Mouse (Mus musculus) embryonic fibroblast, embryonic 13.5 days (primary cell): ENCODE results near the gene 1190007I07Rik. TPM values are rescaled to one million over a fixed set of nuclear protein-coding genes. Genes with fewer than 3 reads are reported as not detected.

Source experiments
- H3K27ac ChIP-seq: 2 replicates; pipeline ENCODE4 v1.5.1; 2012; ENCODE audit warnings: low read length, control low read depth, inconsistent platforms; ENCODE audit not compliant: insufficient read depth
- H3K4me1 ChIP-seq: 2 replicates; pipeline ENCODE4 v1.6.1; 2011; ENCODE audit warnings: low read length; ENCODE audit not compliant: control insufficient read depth, insufficient read depth
- H3K4me3 ChIP-seq: 2 replicates; pipeline ENCODE4 v1.5.1; 2011; ENCODE audit warnings: mild to moderate bottlenecking, control low read depth, low read length; ENCODE audit not compliant: insufficient read depth
- CTCF ChIP-seq: IDR thresholded peaks from 2 replicates; pipeline ENCODE4 v1.5.1; 2011; ENCODE audit warnings: mild to moderate bottlenecking, control low read depth, low read length, moderate library complexity, borderline replicate concordance; ENCODE audit not compliant: insufficient read depth
- POLR2A ChIP-seq: IDR thresholded peaks from 2 replicates; pipeline ENCODE4 v1.6.1; 2011; ENCODE audit warnings: low read depth, mild to moderate bottlenecking, control low read depth, low read length, moderate library complexity
- polyA plus RNA-seq: library from polyadenylated mRNA; stranded (reverse); fragments of >200 nt; gene quantifications from 2 replicates; pipeline ENCODE4 v1.2.4, GENCODE M21; 2011; ENCODE audit warnings: low read depth; ENCODE audit not compliant: missing spikeins, insufficient read length

Gene 1190007I07Rik
- polyA plus RNA-seq, 1 experiment = 15.2 TPM

DNA sequence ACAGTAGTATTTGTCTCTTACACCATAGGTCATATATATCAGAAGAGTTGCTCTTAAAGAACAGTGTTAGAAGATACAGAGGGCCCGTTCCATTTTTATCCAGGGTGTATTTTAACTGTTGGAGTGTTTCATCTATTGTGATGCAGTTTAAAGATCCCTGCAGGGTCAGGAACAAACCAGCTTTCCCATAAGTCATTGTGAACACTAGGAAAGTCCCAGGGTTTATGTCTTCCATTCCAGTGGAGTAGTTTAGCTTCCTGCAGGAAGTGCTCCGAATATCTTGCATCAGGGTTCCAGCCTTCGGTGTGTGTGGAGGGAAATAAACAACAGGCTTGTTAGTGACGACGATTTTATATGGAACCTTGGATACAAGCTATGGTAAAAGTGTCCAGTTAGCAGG is 28.2 kb upstream of the 1190007I07Rik start:
- no peaks in the 10 kb centered on the region for H3K4me1 ChIP-seq
- TF ChIP-seq POLR2A = no peak
- no peak for TF ChIP-seq CTCF

DNA sequence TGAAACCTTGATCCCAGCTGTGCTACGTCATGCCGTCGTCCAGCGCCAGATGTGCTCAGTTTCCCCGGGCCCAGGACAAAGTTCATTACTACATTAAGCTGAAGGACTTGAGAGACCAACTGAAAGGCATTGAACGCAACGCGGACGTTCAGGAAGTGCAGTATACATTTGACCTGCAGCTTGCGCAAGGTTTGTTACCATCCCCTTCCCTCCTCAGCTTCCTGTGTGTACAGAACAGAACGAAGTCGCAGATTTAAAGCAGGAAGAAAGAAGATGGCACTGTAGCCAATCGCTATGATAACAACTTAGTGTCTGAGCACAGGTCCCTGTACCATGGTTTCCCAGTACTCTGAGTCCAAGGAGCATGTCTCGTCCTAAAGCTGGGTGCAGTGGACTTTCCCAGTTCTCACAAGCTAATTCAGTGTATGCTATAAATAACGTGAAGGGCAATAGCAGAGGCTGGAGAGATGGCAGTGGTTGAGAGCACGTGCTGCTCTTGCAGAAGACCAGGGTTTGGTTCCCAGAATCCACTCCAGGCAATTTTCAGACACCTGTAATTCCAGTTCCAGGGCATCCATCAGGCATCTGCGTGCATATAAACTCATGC is 24.3 kb upstream of the 1190007I07Rik start:
- no peak overlapping the region for H3K4me3 ChIP-seq
- no peaks in the 10 kb centered on the region for H3K4me1 ChIP-seq
- TF ChIP-seq POLR2A (no peak), CTCF (no peak)
- no peak overlapping the region for H3K27ac ChIP-seq

More for the DNA sequence above, 28.2 kb upstream of the 1190007I07Rik start:
- Histone ChIP-seq H3K4me3 (no peak overlapping the region), H3K27ac (no peak overlapping the region)

DNA sequence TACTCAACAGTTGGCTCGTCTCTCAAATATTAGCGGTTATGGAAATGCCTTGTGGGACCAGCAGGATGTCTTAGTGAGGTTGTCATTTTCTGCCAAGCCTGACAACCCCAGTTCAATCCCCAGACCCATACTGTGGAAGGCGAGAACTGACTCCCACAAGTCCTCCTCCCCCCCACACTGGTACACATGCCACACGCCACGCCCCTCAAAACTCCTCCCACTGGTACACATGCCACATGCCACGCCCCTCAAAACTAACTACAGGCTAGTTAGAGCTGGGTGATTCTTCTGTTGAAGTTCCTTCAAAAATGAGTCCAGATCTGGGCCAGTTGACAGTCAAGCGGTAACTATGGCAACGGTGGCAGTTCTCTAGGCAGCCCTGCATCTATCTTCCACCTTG is 23.1 kb upstream of the 1190007I07Rik start:
- H3K4me3 ChIP-seq = no peak overlapping the region
- TF ChIP-seq POLR2A (no peak), CTCF (no peak)
- no peak overlapping the region for H3K27ac ChIP-seq
- H3K4me1 ChIP-seq = no peaks in the 10 kb centered on the region

DNA sequence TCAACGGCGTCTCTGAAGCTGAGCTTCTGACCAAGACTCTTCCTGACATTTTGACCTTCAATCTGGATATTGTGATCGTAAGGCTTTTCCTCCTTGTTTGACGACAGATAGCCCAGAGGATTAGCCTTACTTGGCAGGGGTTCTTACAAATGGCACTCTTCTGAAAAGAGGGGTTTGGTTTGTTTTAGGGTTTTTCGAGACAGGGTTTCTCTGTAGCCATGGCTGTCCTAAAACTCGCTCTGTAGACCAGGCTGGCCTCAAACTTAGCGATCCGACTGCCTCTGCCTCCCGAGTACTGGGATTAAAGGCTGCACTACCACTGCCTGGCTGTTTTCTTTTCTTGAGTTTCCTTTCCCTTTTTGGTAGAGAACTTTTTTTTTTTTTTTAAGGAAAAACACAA is 18.5 kb upstream of the 1190007I07Rik start:
- Histone ChIP-seq H3K27ac (no peak overlapping the region), H3K4me1 (no peaks in the 10 kb centered on the region), H3K4me3 (no peak overlapping the region)
- TF ChIP-seq CTCF (no peak), POLR2A (no peak)

DNA sequence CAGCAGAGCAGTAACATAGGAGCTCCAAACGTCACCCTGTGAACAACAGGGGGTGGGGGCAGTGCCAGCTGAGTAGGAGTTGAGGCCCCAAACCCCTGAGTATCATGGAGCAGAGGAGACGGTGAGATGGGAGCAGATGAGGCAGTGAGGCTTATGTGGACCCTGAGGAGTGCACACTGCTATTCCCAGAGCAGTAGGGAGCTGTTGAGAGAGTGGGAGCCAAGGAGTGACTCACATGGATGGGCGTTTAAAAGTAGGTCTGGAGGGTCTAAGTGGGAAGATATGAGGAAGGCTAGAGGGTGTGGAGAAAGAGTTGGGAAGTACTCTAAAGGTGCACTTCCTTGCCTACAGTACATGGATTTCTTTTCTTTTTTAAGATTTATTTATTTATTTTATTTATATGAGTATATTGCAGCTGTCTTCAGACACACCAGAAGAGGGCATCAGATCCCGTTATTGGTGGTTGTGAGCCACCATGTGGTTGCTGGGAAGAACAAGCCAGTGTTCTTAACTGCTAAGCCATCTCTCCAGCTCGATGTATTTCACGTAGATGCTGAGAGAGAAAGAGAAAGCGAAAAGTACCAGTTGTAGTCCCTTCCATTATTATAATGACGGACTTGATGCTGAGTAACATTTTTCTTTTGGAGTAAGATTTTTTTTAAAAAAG is 16.1 kb upstream of the 1190007I07Rik start:
- H3K4me3 ChIP-seq = no peak overlapping the region
- TF ChIP-seq CTCF (no peak), POLR2A (no peak)

DNA sequence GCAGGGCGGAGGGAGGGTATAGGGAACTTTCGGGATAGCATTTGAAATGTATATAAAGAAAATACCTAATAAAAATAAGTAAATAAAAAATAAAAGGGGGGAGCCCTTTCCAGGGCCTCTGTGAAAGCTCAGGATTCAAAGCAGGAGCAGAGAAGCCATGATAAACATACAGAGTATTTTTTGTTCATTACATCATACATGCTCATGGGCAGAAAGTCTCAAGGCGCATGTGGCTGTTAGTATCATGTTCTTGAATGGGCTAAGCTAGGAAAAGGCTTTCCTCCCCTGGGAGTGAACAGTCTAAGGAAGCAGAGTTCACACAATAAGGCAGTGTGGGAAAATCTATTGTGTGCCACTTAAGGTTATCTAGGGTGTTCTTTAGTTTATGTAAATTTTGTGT is 13.3 kb upstream of the 1190007I07Rik start:
- H3K27ac ChIP-seq = no peak overlapping the region
- H3K4me3 ChIP-seq = no peak overlapping the region
- TF ChIP-seq POLR2A (no peak), CTCF (no peak)
- H3K4me1 ChIP-seq = no peaks in the 10 kb centered on the region

More for the DNA sequence above, 16.1 kb upstream of the 1190007I07Rik start:
- Histone ChIP-seq H3K27ac (no peak overlapping the region), H3K4me1 (no peaks in the 10 kb centered on the region)

DNA sequence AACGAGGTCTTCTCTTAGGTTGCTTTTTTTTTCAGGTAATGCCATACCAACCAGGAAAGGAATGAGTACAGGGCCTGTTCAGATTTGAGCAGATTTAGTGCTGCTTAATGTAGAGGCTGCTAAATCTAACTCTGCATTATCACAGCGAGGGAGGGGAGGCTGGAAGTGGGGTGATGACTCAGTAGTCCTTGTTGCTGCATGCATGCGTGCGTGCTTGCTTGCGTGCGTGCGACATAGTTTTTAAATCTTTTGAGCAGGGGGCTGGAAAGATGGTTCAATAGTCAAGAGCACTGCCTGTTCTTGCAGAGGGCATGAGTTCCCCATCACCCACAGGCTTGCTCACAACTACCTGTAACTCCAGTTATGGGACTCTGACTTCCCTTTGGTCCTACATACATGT is 11.3 kb upstream of the 1190007I07Rik start:
- Histone ChIP-seq H3K27ac (no peak overlapping the region), H3K4me1 (no peaks in the 10 kb centered on the region), H3K4me3 (no peak overlapping the region)
- TF ChIP-seq POLR2A = no peak
- no peak for TF ChIP-seq CTCF

DNA sequence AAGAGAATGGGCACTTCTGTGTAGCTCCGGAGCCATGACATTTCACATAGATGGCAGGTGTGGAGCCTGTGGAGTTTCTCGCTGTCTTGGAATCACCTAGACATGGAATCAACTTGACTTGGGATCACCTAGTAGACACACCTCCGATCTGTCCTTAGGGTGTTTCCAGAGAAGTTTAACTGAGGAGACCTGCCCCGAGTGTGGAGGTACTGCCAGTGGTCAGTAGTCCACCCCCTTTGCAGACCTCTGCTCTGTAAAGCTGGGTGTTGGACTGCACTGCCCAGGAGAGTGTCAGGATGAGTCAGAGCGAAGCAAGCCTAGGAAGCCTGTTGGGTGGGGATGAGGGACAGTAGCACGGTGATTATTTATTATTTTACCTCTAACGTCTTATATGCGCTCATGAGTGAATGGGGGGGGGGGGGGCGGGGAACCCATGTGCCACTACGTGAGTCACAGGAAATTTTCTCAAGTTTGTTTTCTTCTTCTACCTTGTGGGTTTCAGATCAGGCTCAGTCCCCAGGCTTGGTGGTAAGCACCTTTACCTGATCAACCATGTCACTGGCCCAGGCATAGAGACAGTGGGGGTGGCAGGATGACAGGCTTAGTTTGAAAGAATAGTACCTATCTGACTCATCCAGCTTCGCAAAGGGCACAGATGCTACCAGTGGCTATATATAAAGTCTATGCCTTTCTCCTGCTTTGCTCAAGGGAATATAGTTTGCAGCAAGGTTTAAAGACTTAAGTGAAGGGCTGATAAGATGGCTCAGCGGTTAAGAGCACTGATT is 9.7 kb upstream of the 1190007I07Rik start:
- Histone ChIP-seq H3K4me1 (no peaks in the 10 kb centered on the region), H3K27ac (no peak overlapping the region), H3K4me3 (no peak overlapping the region)
- TF ChIP-seq POLR2A = no peak

DNA sequence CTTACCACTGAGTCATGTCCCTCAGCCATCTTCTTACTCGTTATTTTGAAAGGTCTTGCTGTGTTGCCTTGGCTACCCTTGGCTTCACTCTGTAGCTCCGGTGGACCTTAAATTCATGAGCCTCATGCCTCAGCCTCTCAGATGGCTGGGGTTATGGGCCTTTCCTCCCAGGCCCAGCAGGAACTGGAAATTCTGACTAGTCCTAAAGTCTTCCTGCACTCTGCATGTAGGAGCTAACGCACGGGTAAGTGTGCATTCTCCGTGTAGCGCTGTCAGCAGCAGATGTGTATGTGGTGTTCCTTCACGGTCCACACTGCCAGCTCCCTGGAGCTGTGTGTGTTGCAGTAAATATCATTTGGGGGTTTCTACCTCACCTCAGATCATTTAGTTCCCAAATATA is 8.1 kb upstream of the 1190007I07Rik start:
- Histone ChIP-seq H3K27ac (no peak overlapping the region), H3K4me3 (peak overlapping the region; percentile 88; the same call in 1 of the 2 replicates), H3K4me1 (no peaks in the 10 kb centered on the region)
- TF ChIP-seq CTCF (no peak), POLR2A (no peak)

DNA sequence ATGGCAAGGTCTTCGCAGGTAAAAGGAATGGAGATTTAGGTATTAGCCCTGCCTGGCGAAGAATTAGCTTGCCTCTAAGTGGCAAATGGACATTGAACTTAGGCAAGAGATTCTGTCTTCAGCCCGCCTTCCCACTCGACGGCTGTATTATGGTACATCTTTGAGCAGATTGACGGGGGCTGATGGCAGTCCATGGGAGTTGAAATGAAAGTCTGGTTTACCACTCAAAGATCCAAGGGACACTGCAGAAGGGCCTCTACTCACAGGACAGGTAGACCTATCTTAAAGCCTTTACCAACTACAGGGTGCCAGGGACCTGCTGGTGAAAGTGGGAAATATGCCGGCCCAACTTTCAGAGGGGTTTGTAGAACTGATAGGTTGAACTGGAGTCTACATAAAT is 7.5 kb upstream of the 1190007I07Rik start:
- H3K4me1 ChIP-seq = no peaks in the 10 kb centered on the region
- no peak overlapping the region for H3K27ac ChIP-seq
- H3K4me3 ChIP-seq = peak overlapping the region; percentile 88
- TF ChIP-seq POLR2A (no peak), CTCF (no peak)
